Mouse (Mus musculus) layer of hippocampus, adult 11-12 months (tissue): ENCODE measurements around the gene Kctd11.

Experiments used
- DNase-seq: peaks from one replicate; pipeline ENCODE4 v3.0.0; 2022; ENCODE audit warnings: low spot score

Gene Kctd11

DNA sequence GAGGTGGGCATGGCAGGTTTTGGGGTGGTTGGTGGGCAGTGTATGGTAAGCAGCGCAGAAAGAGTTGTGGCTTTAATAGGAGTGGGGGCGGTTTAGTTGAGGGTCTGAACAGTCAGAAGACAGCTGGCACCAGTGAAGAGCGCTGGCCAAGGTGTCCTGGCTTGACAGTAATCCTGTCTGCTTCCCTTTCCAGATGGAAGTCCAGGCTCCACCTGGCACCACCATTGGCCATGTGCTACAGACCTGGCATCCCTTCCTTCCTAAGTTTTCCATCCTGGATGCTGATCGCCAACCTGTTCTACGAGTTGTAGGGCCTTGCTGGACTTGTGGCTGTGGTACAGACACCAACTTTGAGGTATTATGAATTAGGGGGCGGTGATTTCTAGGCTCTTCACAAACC lies 33.2 kb downstream of the Kctd11 start:
- no peak for DNase-seq

DNA sequence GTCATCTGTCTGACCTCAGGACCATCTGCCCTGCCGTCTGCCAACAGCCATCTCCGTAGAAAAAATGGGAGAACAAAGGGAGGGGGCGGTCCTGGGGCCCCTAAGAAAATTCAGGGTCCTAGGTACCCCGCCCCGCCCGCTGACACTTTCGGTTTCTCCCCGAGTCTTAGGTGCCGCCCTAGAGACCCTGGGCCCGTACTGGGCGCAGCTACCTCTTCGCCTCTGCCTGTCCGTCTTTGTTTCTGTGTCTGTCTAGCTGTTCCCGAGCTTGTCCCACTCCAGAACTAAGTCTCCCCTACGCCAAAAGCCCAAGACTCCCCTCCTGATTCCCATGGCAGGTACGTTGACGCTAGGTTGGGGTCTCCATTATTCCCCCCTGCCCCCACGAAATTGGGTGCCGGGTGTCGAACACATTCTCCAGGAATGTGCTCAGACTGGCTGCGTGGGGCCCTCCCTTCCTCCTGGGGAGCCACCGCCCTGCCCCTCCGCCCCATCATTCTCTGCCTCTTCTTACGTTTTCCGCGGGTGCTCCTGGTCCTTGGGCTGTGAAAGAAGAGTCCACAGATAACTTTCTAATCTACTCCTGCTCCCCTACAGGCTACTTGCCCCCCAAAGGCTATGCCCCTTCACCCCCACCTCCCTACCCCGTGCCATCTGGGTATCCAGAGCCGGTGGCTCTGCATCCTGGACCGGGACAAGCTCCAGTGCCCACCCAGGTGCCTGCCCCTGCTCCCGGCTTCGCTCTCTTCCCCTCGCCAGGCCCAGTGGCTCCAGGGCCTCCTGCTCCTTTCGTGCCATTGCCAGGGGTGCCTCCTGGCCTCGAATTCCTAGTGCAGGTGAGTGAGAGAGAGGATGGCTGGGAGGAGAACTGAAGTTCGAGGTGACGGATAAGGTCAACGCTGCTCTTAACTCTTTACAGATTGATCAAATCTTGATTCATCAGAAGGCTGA lies 34.2 kb downstream of the Kctd11 start:
- DNase-seq = no peak

GRCm38 (mm10) chr11:69846198-69846680 lies 35.0 kb downstream of the Kctd11 start, which contains the start of gene Plscr3:
TSS of gene Plscr3 (plus strand) at chr11:69846376.
- DNase-seq = peak; percentile 84

DNA sequence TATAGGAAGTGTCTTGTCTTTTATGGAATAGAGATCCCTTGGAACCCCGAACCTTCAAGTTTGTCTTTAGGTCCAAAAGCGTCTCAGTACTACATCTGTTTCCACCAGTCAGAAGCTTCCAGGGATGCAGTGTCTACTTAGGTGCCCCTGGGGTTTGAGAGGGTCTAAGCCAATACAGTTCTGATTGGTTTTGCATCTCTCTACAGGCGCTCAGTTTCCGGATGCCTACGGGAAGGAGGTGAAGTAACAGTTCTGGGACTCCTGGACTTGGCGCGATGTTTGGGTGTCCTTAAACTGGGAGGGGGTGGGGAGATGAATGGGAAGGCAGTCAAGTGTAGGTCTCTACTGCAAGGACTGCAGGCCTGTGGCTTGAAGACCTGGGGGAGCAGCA lies 42.5 kb downstream of the Kctd11 start:
- no peak for DNase-seq

- peak; percentile 97 for DNase-seq
Observed at GRCm38 (mm10) chr11:69837952-69838713, 43.1 kb downstream of the Kctd11 start, which contains the start of gene Tmem256. TSS of gene Tmem256 (plus strand) at chr11:69838514.

- no peak for DNase-seq
Observed at GRCm38 (mm10) chr11:69837604-69837951, 43.6 kb downstream of the Kctd11 start, which contains the start of gene Nlgn2. TSS of gene Nlgn2 (minus strand) at chr11:69837784.

DNA sequence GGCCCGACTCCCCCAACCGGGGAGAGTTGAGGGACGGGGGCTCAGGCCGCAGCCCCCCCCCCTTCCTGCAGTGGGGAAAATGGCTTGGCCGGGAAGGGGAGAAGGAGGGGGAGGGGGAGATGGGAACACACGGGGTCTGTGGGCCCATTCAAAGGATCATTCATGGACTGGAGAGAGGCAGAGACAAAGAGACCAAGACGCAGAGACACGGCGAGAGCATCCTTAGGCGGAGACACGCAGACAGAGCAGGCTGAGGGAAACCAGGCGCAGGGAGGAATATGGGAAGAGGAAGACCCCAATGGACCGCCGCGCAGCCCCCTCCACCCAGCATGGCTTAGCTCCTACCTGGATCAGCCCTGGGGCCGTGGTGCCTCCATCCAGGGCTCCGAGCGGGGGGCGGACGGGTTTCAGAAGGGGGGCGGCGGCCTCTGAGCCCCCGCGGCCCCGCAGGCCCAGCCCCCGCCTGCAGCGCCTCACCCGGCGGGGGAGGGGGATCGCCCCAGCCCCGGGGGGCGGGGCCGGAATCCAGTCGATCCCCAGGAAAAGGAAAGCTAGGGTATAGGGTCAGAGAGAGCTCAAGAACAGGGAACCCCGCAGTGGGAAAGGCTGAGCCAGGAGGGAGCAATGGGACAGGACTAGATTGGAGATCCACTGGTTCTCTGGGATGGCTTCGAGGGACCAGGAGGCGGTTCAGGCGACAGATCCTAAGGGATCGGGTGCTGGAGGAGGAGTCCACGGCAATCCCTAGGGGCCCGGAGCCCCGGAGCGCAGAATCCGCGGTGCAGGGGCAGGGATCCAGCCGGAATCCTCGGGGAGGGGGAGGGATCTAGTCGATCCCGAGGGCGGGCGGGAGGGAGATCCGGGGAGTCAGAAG lies 44.3 kb downstream of the Kctd11 start:
- peak; percentile 47 for DNase-seq

GRCm38 (mm10) chr11:69835966-69836335 lies 45.3 kb downstream of the Kctd11 start:
- DNase-seq = no peak

DNA sequence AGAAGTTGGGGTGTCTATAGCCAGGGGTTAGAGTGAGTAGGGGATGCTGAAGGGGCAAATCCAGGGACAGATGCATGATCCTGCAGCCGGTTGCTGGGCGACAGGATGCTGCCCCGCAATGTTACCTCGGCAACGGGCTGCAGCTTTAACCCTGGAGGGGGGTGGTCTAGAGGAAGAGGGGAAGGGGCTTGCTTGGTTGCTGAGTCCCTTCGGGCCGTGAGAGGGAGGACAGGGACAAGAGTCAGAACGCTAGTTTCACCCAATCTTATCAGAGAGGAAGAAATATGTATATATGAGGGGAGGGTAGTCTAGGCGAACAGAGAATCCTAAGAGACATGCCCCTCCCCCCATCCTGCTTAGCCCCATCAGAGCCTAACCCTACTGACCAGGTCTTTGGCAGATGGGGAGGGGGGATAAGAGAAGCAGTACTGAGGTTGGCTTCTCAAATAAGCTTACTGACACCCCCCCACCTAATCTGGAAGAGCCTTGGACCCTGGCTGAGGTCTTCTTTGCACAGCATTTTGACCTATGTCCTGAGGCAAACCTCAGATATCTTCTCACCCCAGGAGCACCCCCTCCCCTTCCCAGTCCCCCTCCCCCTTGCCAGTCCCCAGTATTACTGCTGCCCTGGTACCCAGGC lies 45.8 kb downstream of the Kctd11 start:
- DNase-seq = no peak

DNA sequence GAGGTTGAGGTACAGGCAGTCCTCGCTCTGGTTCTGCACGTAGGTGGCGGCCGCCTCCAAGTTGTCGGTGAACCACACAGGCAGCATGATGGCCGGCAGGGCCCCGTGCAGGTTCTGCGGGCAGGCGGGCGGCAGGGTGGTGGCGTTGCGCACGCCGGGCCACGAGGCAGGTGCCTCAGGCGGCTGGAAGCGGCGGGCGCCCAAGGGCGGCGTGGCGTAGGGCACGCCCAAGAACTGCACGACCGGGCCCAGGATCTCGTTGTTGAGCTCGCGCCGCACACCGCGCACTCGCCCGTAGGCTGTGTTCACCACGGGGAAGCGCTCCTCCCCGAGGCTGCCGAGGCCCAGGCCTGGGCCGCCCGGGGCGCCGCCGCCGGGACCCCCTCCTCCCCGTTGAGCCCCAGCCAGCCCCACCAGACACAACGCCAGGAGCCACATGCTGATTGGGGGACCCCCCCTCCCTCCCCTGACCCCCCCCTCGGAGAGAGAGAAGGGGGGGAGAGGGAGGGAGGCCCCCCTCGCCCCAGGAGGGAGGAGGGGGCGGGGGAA lies 47.1 kb downstream of the Kctd11 start:
- no peak for DNase-seq

- no peak for DNase-seq
Observed at GRCm38 (mm10) chr11:69833554-69833953, 47.7 kb downstream of the Kctd11 start.

DNA sequence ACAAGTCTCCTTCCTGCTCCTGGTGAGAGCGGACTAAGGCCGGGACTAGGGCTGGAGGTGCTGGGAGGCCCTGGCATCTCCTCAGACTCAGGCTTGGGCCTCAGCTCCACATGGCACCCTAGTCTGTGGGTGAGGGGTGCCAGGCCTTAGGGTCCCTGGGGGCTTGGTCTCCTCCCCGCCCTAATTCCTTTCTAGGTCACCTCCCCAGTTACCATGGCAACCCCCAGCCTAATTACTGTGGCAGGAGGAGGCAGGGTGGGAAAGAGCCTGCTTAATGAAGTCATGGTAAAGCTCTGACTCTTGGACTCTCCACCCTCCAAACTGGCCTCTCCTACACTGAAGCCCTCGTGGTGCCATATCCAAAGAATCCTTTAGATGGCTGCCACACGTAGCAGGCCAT lies 52.4 kb downstream of the Kctd11 start:
- DNase-seq = no peak
